ENCODE assay signal across 9 mouse cellular contexts in genomic region chr9:63333074-63333473, GRCm38 (mm10). TPM values are rescaled to one million over a fixed set of nuclear protein-coding genes. Genes with fewer than 3 reads are reported as not detected.
DNase-seq lines count a peak whose midpoint lies in the region; TF ChIP-seq lines count a peak whose summit lies in the region.
"Had no signal": no experiment of that assay in that cellular context is flagged by ENCODE, and none has a peak within 500 bp of the region (broad histone marks: within the 10 kb centered on the region; RNA-seq: fewer than 3 reads in every experiment).

No protein-coding gene starts in this region.

- H3K9me3 ChIP-seq in ES-Bruce4 (replicated peaks; ENCODE audit: control insufficient read depth, insufficient read depth, low read length, poor library complexity, severe bottlenecking) = no peaks in the 10 kb centered on the region
- H3K9me3 ChIP-seq: heart, embryonic 15.5 days; liver, embryonic 13.5 days had no signal

- no peaks in the 10 kb centered on the region for H3K4me1 ChIP-seq in ES-Bruce4 (ENCODE audit: control insufficient read depth, insufficient read depth, low read length)
- H3K4me1 ChIP-seq: liver, embryonic 13.5 days had no signal

- TF ChIP-seq POLR2A in ES-Bruce4 (IDR thresholded peaks at IDR 0.05; ENCODE audit: insufficient read depth, low read length) = no peak

- intact Hi-C loops in left cerebral cortex, adult 2 months (cut with DNase I) = no loop called here

- no peaks in the 10 kb centered on the region for H3K27me3 ChIP-seq in ES-Bruce4 (ENCODE audit: control insufficient read depth, insufficient read depth, low read length, poor library complexity, severe bottlenecking)
- H3K27me3 ChIP-seq: heart, embryonic 15.5 days; liver, embryonic 13.5 days had no signal

- H3K27ac ChIP-seq in left cerebral cortex, adult 2 months = no peak overlapping the region
- H3K27ac ChIP-seq in ES-Bruce4 (ENCODE audit: insufficient read depth, low read length) = no peak overlapping the region
- H3K27ac ChIP-seq: heart, embryonic 15.5 days; liver, embryonic 13.5 days had no signal

- H3K9ac ChIP-seq in ES-Bruce4 (ENCODE audit: low read depth, poor library complexity, severe bottlenecking) = no peak overlapping the region
- H3K9ac ChIP-seq: heart, embryonic 15.5 days; liver, embryonic 13.5 days had no signal

- no peak overlapping the region for H3K4me3 ChIP-seq in left cerebral cortex, adult 2 months
- H3K4me3 ChIP-seq in ES-Bruce4 (ENCODE audit: low read depth, low read length) = no peak overlapping the region
- H3K4me3 ChIP-seq: heart, embryonic 15.5 days; liver, embryonic 13.5 days had no signal

- no peaks in the 10 kb centered on the region for H3K36me3 ChIP-seq in ES-Bruce4 (ENCODE audit: control insufficient read depth, insufficient read depth, low read length, poor library complexity, severe bottlenecking)

- no peak for DNase-seq in left cerebral cortex, adult 2 months (ENCODE audit: extremely low spot score in 1 of 2, low spot score in 2 of 2)
- DNase-seq in left cerebral cortex, adult 11 months (ENCODE audit: low spot score) = no peak
- DNase-seq in B cell, adult 2 months = peak; percentile 9 to 29
- DNase-seq in induced T-regulatory cell, adult 2 months (ENCODE audit: low read depth) = peak; percentile 48
- no peak for DNase-seq in right cerebral cortex, postnatal 14 days
- no peak for DNase-seq in T-cell, adult 2 months (ENCODE audit: low spot score)
- DNase-seq: liver, embryonic 13.5 days had no signal

- peak; percentile 30 for TF ChIP-seq CTCF in left cerebral cortex, adult 2 months (IDR thresholded peaks at IDR 0.05)
- TF ChIP-seq CTCF in ES-Bruce4 (IDR thresholded peaks at IDR 0.05; ENCODE audit: low read depth, low read length) = peak; percentile 78

- no peak for TF ChIP-seq EP300 in ES-Bruce4 (IDR thresholded peaks at IDR 0.05; ENCODE audit: insufficient read depth, low read depth, low read length)

RNA-seq across cellular contexts. Expression of gene Map2k5, which starts 44.6 kb away (rescaled TPM):
- total RNA-seq in left cerebral cortex, adult 2 months (2021) = 10 to 100 TPM; 30.7 to 31.2 TPM
- 24.1 and 27.8 TPM in 2 replicates for polyA plus RNA-seq in ES-Bruce4 (2011; ENCODE audit: insufficient read depth, insufficient read length, low read depth, missing spikeins)

Comparison
In these comparisons a context has a peak if more than half of its experiments do, and no peak if none do; other contexts are left out.
1. DNase-seq: peak in B cell, adult 2 months (2 of 2) and induced T-regulatory cell, adult 2 months (single experiment); none in left cerebral cortex, adult 2 months (0 of 2), left cerebral cortex, adult 11 months (single experiment), right cerebral cortex, postnatal 14 days (single experiment) and T-cell, adult 2 months (single experiment).